Mouse (Mus musculus) embryonic fibroblast, embryonic 13.5 days (primary cell): ENCODE measurements at regions not wholly inside any gene's neighbourhood (a gene's known extent, or its start where the extent isn't known, plus 50 kb on each side); places are given as distances from the start of the nearest gene placed in this dataset.

Experiments used
- H3K27ac ChIP-seq: 2 replicates; pipeline ENCODE4 v1.5.1; 2012; ENCODE audit warnings: low read length, control low read depth, inconsistent platforms; ENCODE audit not compliant: insufficient read depth
- H3K4me1 ChIP-seq: 2 replicates; pipeline ENCODE4 v1.6.1; 2011; ENCODE audit warnings: low read length; ENCODE audit not compliant: control insufficient read depth, insufficient read depth
- H3K4me3 ChIP-seq: 2 replicates; pipeline ENCODE4 v1.5.1; 2011; ENCODE audit warnings: mild to moderate bottlenecking, control low read depth, low read length; ENCODE audit not compliant: insufficient read depth
- CTCF ChIP-seq: IDR thresholded peaks from 2 replicates; pipeline ENCODE4 v1.5.1; 2011; ENCODE audit warnings: mild to moderate bottlenecking, control low read depth, low read length, moderate library complexity, borderline replicate concordance; ENCODE audit not compliant: insufficient read depth
- POLR2A ChIP-seq: IDR thresholded peaks from 2 replicates; pipeline ENCODE4 v1.6.1; 2011; ENCODE audit warnings: low read depth, mild to moderate bottlenecking, control low read depth, low read length, moderate library complexity

DNA sequence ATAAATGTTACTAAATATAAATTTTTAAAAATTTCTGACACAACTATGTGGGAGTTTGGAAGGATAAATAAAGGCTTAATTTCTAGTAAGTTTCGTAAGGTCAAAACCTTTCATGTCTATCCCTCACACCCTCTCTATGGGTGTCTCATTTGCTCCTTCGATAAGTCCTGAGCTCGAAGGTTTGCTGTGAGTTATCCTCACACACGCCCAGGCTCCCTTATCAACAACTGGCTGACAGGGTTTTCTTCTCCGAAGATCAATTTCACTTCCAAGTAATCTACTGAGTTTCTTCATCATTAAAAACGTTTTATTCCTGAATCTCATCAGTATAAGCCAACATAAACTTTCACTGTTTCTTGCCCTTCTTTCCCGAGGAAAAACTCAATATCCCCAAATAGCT lies 416.0 kb upstream of the Nudt12 start:
- H3K4me1 ChIP-seq, result no peaks in the 10 kb centered on the region

DNA sequence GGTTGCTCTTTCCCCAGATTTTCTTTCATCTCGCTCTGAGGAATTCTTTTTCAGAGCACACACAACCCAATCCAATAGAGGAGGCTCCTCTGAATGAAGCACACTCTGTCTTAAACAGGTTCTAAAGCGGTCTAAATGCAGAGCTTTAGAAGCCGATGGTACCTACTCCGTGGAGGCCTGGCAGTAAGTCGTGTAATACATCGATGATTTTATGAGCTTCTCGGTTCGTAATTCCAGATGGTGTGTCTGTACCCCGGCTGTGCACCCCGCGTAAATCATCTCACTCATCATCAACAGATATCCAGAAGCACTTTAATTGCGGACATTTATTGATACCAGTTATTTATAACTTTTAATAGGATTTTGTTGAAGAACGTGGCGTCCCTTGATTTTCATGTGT lies 408.3 kb upstream of the Nudt12 start:
- H3K27ac ChIP-seq, result no peak overlapping the region
- peak overlapping the region; percentile 2; the same call in 1 of the 2 replicates for H3K4me3 ChIP-seq
- H3K4me1 ChIP-seq, result 0 out of 2 replicates have a peak, but pooled peaks cover 4% of the 10 kb centered on the region
- TF ChIP-seq CTCF (no peak), POLR2A (no peak)

More for the DNA sequence above, 416.0 kb upstream of the Nudt12 start:
- Histone ChIP-seq H3K27ac (no peak overlapping the region), H3K4me3 (no peak overlapping the region)
- TF ChIP-seq CTCF, result no peak
- TF ChIP-seq POLR2A, result no peak

DNA sequence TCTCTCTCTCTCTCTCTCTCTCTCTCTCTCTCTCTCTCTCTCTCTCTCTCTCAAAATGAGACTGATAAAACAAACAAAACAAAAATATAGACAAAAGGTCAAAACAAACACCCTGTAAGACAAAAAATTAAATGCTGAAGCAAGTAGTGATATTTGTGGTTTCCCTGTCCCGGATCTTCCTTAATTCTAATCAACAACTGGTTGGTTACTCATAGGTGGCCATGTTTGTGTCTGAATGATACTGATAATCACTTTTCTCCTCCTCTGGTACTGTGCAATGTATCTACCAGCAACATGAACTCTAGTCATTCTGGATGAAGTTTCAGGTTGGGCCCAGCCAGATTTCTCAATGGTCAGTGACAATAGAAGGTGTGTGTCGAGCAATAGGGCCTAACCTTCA lies 396.1 kb upstream of the Nudt12 start:
- no peak for TF ChIP-seq POLR2A
- no peak for TF ChIP-seq CTCF
- Histone ChIP-seq H3K4me1 (no peaks in the 10 kb centered on the region), H3K27ac (no peak overlapping the region), H3K4me3 (no peak overlapping the region)

DNA sequence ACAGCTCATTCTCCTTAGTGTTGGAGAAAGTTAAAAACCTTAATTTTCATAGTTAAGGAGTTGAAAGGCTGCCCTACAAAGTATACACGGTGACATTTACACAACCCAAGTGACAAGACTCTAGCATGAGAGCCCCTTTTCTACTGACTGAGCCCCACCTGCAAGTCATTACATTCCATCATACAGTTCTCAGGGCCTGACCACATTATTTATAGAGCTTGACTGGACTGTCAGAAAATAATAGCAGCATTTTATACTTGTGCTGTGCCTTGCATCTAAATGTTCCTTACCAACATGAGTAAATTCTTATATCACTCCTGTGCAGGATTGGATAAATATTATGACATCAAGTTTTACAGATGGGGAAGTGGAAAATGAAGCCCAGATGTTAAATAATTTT lies 391.4 kb upstream of the Nudt12 start:
- H3K4me1 ChIP-seq, result no peaks in the 10 kb centered on the region
- no peak overlapping the region for H3K27ac ChIP-seq
- TF ChIP-seq POLR2A, result no peak
- TF ChIP-seq CTCF, result no peak
- no peak overlapping the region for H3K4me3 ChIP-seq

DNA sequence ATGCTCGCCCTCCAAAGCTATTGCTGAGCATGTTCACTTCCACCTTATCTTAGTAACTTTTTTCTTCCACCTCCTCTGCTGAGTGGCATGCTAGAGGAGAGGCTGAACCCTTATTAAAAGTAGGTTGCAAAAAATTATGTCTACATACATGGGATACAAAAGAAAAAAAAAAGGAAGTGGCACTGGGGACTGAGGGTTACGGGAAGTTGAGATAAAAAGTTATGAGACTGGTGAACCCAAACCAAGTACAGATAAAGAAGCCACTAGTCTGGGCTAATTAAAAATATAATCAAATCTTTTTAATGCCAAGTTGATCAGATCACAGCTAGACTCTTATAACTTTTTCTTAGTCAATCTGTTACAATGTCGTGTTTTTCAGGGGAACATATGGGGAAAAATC lies 384.2 kb upstream of the Nudt12 start:
- no peak overlapping the region for H3K27ac ChIP-seq
- no peaks in the 10 kb centered on the region for H3K4me1 ChIP-seq
- H3K4me3 ChIP-seq, result no peak overlapping the region
- TF ChIP-seq CTCF (no peak), POLR2A (no peak)

DNA sequence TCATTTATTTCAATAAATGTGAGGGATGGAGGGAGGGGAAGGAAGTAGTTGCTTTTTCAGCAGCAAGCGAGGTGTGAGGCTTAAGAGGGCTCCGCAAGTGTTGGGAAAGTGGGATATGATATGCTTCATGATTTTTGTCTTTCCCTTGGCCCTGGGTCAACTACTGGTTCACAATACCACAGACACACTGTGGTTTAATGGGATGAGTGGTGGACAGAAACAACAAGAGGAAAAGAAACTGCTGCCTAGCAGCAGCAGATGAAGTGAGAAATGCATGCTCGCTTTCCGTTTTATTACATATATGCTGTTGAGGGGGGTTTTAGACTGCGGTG lies 369.9 kb upstream of the Nudt12 start:
- peak overlapping the region; percentile 68; the same call in 1 of the 2 replicates for H3K27ac ChIP-seq
- no peak for TF ChIP-seq POLR2A
- TF ChIP-seq CTCF, result no peak
- H3K4me1 ChIP-seq, result no peaks in the 10 kb centered on the region
- H3K4me3 ChIP-seq, result no peak overlapping the region

DNA sequence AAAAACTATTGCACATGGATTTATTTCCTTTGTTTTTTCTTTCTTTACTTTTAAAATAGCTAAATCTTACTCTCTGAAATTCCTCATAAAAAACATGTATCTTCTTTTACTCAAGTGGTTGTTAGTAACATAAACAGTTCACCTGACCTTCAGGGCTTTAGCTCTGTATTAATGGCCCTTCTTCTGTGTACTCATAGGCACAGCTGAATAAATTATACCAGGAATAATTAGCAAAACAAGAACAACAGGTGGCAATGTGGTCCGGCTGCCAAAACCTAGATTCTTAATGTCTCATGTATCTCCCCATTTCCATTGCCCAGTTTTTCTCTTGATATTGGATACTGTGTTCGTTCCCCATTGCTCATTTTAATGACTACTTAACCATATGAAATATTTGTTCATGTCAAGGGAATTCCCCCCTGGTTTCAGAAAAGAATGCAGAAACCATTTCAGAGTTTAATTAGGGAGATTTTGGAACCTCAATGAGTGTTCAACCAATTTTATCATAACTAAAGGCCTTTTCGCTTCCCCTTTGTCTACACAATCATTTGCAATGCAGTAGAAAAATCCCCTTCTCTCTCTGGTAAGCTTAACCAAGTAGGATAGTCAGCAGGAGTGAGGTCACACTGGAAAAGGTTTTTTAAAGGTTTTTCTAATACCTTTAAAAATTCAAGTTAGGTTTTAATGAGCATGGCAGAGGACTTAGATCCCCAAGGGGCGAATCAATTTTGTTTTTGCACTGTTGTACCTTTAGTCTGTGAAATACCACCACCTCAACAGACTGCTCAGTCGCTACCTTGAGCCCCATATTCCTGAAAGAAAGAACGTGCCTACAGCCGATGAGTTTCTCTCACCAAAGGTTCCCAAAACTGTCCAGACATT lies 369.3 kb upstream of the Nudt12 start:
- Histone ChIP-seq H3K27ac (peak overlapping the region; percentile 68; the same call in 1 of the 2 replicates), H3K4me1 (no peaks in the 10 kb centered on the region), H3K4me3 (no peak overlapping the region)
- TF ChIP-seq CTCF (no peak), POLR2A (no peak)

DNA sequence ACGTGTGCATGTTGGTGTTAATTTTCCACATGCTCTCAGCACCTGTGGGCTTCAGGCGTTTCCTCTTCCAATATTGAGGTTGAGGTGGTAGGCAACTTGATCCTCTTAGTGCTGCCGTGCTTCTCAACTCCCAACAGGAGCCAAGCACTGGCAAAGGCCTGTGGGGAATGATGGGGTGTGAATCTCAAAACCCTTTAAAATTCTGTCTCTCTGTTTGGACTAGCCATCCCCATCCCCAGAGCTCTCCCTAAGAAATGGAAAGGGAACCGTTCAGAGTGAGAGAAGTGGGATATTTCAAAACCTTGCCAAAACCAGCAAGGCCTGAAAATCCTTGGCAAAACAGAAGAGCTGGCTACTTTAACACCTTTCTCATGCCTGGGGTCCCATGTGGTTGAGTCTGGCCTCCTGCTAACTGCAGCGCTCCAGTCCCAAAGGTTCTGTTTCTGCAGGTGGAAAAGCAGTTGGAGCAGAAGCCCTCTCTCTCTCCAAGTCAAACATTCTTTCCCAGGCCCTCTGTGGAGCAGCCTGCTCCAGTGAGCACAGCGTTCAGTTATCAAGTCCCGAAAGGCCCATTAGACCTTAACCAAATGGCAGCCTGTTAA lies 360.4 kb upstream of the Nudt12 start:
- Histone ChIP-seq H3K4me1 (no peaks in the 10 kb centered on the region), H3K27ac (peak overlapping the region; percentile 77; the same call in 1 of the 2 replicates), H3K4me3 (no peak overlapping the region)
- no peak for TF ChIP-seq POLR2A
- no peak for TF ChIP-seq CTCF

DNA sequence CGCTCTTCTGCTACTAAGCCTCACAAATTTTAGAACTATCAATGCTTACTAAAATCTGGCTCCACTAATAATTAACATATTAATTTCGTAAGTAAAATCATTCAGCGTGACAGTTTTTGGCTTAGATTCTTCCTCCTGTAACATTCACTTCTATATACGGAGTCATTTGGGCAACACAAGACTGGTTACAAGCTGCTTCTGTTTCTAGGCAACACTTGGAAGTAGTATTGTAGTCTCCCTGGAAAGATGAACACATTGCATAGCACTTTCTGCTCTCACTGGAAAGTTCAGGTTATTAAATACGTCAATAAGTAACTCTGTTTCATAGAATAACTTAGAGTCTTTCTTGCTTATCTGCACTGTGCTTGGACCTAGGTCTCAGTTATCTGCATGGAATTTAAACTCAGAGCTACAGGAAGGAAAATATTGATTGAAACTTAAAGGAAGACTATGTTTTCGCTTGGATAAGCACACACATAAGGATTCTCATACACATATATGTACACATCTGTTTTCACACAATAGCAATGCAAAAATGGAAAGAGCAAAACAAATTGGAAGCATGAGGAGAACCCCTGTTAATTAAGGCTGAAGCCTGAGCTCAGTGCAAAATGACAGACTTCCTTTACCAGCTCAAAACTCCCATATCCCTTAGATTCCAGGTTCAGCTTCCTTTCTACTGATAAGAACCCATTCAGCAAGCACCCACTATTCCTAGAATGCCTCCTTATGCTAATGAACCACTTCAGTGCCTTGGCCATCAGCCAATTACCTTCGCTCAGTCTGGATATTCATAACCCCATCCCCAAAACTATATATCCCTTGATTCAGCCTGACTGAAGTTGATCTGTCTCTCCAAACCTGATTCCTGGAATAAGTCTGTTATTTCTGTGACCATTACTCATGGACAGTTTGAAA lies 356.7 kb upstream of the Nudt12 start:
- H3K27ac ChIP-seq, result no peak overlapping the region
- no peaks in the 10 kb centered on the region for H3K4me1 ChIP-seq
- no peak overlapping the region for H3K4me3 ChIP-seq
- no peak for TF ChIP-seq CTCF
- no peak for TF ChIP-seq POLR2A
